Mouse (Mus musculus) forebrain, embryonic 10.5 days (tissue): ENCODE measurements around the gene Arl15. TPM values are rescaled to one million over a fixed set of nuclear protein-coding genes. Genes with fewer than 3 reads are reported as not detected.

Source experiments
- DNase-seq: peaks from one replicate; pipeline ENCODE4 v3.0.0-alpha.2; 2017; ENCODE audit warnings: low spot score; ENCODE audit errors: extremely low spot score
- H3K27ac ChIP-seq: fragments of 300-500 bp; sonication (generic); 2 replicates; pipeline ENCODE4 v1.5.1; 2016; ENCODE audit warnings: mild to moderate bottlenecking
- H3K27me3 ChIP-seq: fragments of 300-500 bp; sonication (generic); 2 replicates; pipeline ENCODE4 v1.6.1; 2016; ENCODE audit warnings: mild to moderate bottlenecking; ENCODE audit not compliant: poor library complexity, severe bottlenecking
- H3K36me3 ChIP-seq: fragments of 300-500 bp; sonication (generic); replicated peaks from 2 replicates; pipeline ENCODE4 v1.6.1; 2016; ENCODE audit warnings: mild to moderate bottlenecking, moderate library complexity
- H3K4me1 ChIP-seq: fragments of 300-500 bp; sonication (generic); 2 replicates; pipeline ENCODE4 v1.6.1; 2016
- H3K4me3 ChIP-seq: fragments of 300-500 bp; sonication (generic); 2 replicates; pipeline ENCODE4 v1.5.1; 2016; ENCODE audit warnings: mild to moderate bottlenecking, moderate library complexity
- H3K9me3 ChIP-seq: fragments of 300-500 bp; sonication (generic); 2 replicates; pipeline ENCODE4 v1.6.1; 2016; ENCODE audit warnings: mild to moderate bottlenecking, moderate library complexity
- WGBS: fragments of 180-500 bp; shearing (Covaris S2); methylation state at CpG from one replicate; pipeline ENCODE4 v1.1.7; 2016; 5-methylcytosine and 5-hydroxymethylcytosine counted together
- polyA plus RNA-seq: library from polyadenylated mRNA; unstranded; fragments of >200 nt; fragmentation: Nextera tagmentation; extraction: Ambion mirVana; gene quantifications from 2 replicates; pipeline ENCODE4 v1.2.1, GENCODE M21; 2016

Arl15 gene
- polyA plus RNA-seq, 1 experiment from 2014 or later = 11.6 TPM

GRCm38 (mm10) chr13:114189441-114189840, 395.1 kb downstream of the Arl15 start:
- Histone ChIP-seq H3K27ac (no peak overlapping the region), H3K4me1 (no peaks in the 10 kb centered on the region), H3K36me3 (no peaks in the 10 kb centered on the region), H3K27me3 (no peaks in the 10 kb centered on the region), H3K4me3 (no peak overlapping the region), H3K9me3 (no peaks in the 10 kb centered on the region)
- DNase-seq = no peak
- 75% methylated on average over 6 of the region's 6 CpGs for WGBS

- Histone ChIP-seq H3K4me1 (no peaks in the 10 kb centered on the region), H3K27ac (no peak overlapping the region), H3K27me3 (no peaks in the 10 kb centered on the region), H3K36me3 (no peaks in the 10 kb centered on the region), H3K9me3 (no peaks in the 10 kb centered on the region), H3K4me3 (no peak overlapping the region)
- no peak for DNase-seq
- WGBS = 90% methylated on average over 10 of the region's 10 CpGs
Observed at GRCm38 (mm10) chr13:114190898-114191297, 396.6 kb downstream of the Arl15 start.

- WGBS = 88% methylated on average over 10 of the region's 10 CpGs
- Histone ChIP-seq H3K4me3 (no peak overlapping the region), H3K27ac (0 out of 2 replicates have a peak overlapping the region, but pooled peaks have one; percentile 16), H3K36me3 (no peaks in the 10 kb centered on the region), H3K4me1 (0 out of 2 replicates have a peak, but pooled peaks cover 9% of the 10 kb centered on the region), H3K27me3 (no peaks in the 10 kb centered on the region), H3K9me3 (no peaks in the 10 kb centered on the region)
- no peak for DNase-seq
Observed at GRCm38 (mm10) chr13:114198252-114198799, 404.0 kb downstream of the Arl15 start.

- DNase-seq = no peak
- WGBS = 92% methylated on average over 6 of the region's 6 CpGs
- H3K36me3 ChIP-seq = no peaks in the 10 kb centered on the region
- no peaks in the 10 kb centered on the region for H3K9me3 ChIP-seq
- H3K27ac ChIP-seq = no peak overlapping the region
- H3K27me3 ChIP-seq = no peaks in the 10 kb centered on the region
- no peak overlapping the region for H3K4me3 ChIP-seq
- H3K4me1 ChIP-seq = 0 out of 2 replicates have a peak, but pooled peaks cover 9% of the 10 kb centered on the region
Observed at GRCm38 (mm10) chr13:114199746-114200145, 405.4 kb downstream of the Arl15 start.

GRCm38 (mm10) chr13:114200545-114200944, 406.2 kb downstream of the Arl15 start:
- no peaks in the 10 kb centered on the region for H3K27me3 ChIP-seq
- DNase-seq = no peak
- 0 out of 2 replicates have a peak, but pooled peaks cover 9% of the 10 kb centered on the region for H3K4me1 ChIP-seq
- H3K9me3 ChIP-seq = no peaks in the 10 kb centered on the region
- no peak overlapping the region for H3K27ac ChIP-seq
- H3K4me3 ChIP-seq = no peak overlapping the region
- no peaks in the 10 kb centered on the region for H3K36me3 ChIP-seq
- 89% methylated on average over 7 of the region's 7 CpGs for WGBS

- Histone ChIP-seq H3K27me3 (no peaks in the 10 kb centered on the region), H3K4me3 (no peak overlapping the region), H3K36me3 (no peaks in the 10 kb centered on the region), H3K4me1 (0 out of 2 replicates have a peak, but pooled peaks cover 7% of the 10 kb centered on the region), H3K9me3 (no peaks in the 10 kb centered on the region), H3K27ac (no peak overlapping the region)
- 93% methylated on average over 15 of the region's 15 CpGs for WGBS
- no peak for DNase-seq
Observed at GRCm38 (mm10) chr13:114202806-114203570, 408.7 kb downstream of the Arl15 start.

Other genes starting within 250 kb of the Arl15 start
- 11.2 and 11.5 TPM in 2 replicates for gene Snx18, start 175.9 kb upstream of the Arl15 start, polyA plus RNA-seq
- not detected in 2 replicates for gene Hspb3, start 130.8 kb upstream of the Arl15 start, polyA plus RNA-seq